Mouse (Mus musculus) 3134 (cell line): ENCODE measurements around the gene Vmn2r109.
"Not testable (repeated sequence)": the region's sequence is repeated elsewhere in the genome, so short reads cannot be mapped to it uniquely, and the experiment has no call there.

Source experiments
- DNase-seq: peaks from one replicate; pipeline ENCODE4 v3.0.0-alpha.2; 2011; ENCODE audit warnings: low spot score; ENCODE audit not compliant: insufficient read length; ENCODE audit errors: extremely low read depth

Gene Vmn2r109

DNA sequence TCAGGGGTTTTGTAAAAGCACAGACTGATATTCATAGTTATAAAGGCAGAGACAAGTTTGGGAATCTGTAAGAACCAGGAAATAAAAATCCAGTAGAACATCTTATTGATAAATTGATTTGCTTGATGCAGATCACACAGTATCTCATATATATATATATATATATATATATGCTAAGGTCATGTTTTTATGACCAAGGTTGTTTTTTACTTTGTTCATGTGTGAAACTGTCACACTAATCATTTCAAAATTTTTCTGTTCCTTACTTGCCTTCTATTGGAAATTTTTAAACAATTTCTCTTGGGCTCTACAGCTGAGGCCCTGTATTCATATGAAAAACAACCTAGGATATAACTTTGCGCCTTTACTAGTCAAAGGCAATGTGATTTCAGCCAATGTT lies at the start of gene Vmn2r109:
Vmn2r109 (minus strand) TSS at position 101 of the 400 bp plus-strand sequence.
- DNase-seq = no peak

DNA sequence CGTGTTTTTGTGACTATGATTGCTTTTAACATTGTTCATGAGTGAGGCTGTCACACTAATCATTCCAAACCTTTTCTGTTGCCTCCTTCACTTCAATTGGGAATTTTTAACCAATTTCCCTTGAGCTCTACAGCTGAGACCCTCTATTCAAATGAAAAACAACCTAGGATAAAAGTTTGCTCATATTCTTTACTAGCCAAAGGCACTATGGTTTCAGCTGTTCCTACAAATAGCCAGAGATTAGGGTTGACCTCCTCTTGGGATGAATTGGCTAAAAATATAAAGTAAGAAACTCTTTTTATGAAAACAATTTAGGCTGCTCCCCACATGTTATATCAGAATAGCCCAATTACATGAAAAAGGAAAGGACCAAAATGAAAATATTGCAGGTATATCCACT lies 31.8 kb upstream of the Vmn2r109 start, which contains the start of gene Vmn2r110:
Vmn2r110 (minus strand) TSS at position 101 of the 400 bp plus-strand sequence.
- no peak for DNase-seq

DNA sequence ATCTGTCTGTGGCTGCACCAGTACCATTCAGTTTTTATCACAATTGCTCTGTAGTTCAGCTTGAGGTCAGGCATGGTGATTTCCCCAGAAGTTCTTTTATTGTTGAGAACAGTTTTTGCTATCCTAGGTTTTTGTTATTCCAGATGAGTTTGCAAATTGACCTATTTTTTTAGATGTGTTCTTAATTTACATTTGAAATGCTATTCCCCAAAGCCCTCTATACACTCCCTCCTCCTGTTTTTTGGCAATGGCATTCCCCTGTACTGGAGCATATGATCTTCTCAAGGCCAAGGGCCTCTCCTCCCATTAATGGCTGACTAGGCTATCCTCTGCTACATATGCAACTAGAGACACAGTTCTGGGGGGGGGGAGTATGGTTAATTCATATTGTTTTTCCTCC lies 56.3 kb downstream of the Vmn2r109 start:
- DNase-seq = not testable (repeated sequence)

DNA sequence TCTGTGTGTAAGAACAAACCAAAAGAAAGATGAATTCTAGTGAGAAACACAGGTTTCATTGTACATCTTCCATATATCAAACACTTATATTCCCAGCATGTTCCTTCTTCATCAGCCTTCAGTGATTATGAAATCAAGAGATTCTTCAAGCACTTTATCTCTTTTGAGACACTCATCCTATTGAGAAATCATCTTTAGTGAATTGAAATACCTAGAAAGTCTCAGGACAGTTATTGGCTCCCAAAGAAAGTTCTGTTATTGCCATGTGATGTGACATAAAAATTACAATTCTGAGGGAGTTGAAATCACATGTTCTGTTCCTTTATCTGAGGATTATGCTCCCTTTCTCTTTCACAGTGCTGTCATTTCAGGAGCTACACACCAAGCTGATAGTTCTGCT lies 66.7 kb downstream of the Vmn2r109 start, which contains the start of gene Vmn1r225:
Vmn1r225 (plus strand) TSS at position 301 of the 400 bp plus-strand sequence.
- no peak for DNase-seq
